Mouse (Mus musculus): ENCODE measurements around the gene Mtcl1. TPM values are rescaled to one million over a fixed set of nuclear protein-coding genes. Genes with fewer than 3 reads are reported as not detected.

Gene Mtcl1
- total RNA-seq, 1 experiment from 2014 or later = not detected

- ATAC-seq (ENCODE audit: extremely low read depth, insufficient number of reproducible peaks, low FRiP score, poor library complexity, severe bottlenecking) = no peak
These were observed 103.9 kb downstream of the Mtcl1 start for GRCm38 (mm10) chr17:66345680-66346079.

- ATAC-seq (ENCODE audit: extremely low read depth, insufficient number of reproducible peaks, low FRiP score, poor library complexity, severe bottlenecking) = no peak
These were observed 106.6 kb downstream of the Mtcl1 start for GRCm38 (mm10) chr17:66342932-66343331.

DNA sequence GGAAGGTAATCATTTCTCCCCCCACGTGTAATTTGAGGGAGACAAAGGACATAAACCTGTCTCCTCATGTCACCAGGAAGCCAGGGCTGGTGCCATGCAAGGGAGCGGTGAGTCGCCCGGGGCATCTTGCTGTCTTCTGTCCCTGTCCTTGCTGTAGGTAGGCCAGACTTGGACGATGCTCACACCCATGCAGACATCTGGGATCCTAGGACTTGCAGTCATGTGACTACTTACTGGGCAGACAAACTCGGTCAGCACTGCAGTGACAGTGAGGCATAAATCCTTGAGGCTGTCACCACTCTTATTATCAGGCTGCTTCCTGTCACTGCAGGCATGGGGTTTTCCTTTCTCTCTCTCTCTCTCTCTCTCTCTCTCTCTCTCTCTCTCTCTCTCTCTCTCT lies 107.9 kb downstream of the Mtcl1 start:
- ATAC-seq (ENCODE audit: extremely low read depth, insufficient number of reproducible peaks, low FRiP score, poor library complexity, severe bottlenecking) = no peak

GRCm38 (mm10) chr17:66340798-66341197 lies 108.8 kb downstream of the Mtcl1 start:
- no peak for ATAC-seq (ENCODE audit: extremely low read depth, insufficient number of reproducible peaks, low FRiP score, poor library complexity, severe bottlenecking)

- ATAC-seq (ENCODE audit: extremely low read depth, insufficient number of reproducible peaks, low FRiP score, poor library complexity, severe bottlenecking) = no peak
These were observed 111.6 kb downstream of the Mtcl1 start for GRCm38 (mm10) chr17:66337929-66338328.

DNA sequence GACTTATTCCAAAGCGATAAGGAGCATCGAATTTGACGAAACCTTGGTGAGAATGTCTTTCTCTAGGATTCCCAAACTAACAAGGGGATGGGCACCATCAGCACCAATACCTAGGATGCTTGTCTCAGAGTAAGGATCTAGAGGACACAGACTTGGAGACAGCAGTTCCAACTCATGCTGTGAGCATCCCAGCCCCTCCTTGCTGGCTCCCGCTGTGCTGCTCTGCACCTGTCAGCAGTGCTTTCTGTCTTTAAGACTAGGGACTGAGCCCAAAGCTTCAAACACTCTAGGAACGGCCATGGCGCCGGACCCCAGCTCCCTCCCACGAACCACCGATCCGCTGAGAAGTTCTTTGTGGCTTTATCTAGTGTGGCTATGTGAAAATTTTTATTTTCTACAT lies 114.0 kb downstream of the Mtcl1 start:
- no peak for ATAC-seq (ENCODE audit: extremely low read depth, insufficient number of reproducible peaks, low FRiP score, poor library complexity, severe bottlenecking)

GRCm38 (mm10) chr17:66334894-66335293 lies 114.7 kb downstream of the Mtcl1 start:
- no peak for ATAC-seq (ENCODE audit: extremely low read depth, insufficient number of reproducible peaks, low FRiP score, poor library complexity, severe bottlenecking)

DNA sequence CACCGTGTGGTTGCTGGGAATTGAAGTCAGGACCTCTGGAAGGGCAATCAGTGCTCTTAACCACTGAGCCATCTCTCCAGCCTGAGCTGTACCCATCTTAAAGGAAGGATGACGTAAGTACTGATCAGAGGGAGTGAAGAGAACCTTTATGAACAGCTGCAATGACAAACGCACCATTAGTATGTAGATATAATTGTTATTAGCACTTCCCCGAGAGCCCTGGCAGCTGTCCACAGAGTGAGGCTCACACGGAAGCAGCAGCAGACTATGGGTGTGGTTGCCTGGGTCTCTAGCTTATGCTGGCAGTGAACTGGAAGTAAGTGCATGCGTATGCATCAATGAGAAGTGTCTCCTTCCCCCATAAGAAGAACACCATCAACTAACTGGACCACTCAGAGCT lies 118.3 kb downstream of the Mtcl1 start:
- ATAC-seq (ENCODE audit: extremely low read depth, insufficient number of reproducible peaks, low FRiP score, poor library complexity, severe bottlenecking) = no peak

DNA sequence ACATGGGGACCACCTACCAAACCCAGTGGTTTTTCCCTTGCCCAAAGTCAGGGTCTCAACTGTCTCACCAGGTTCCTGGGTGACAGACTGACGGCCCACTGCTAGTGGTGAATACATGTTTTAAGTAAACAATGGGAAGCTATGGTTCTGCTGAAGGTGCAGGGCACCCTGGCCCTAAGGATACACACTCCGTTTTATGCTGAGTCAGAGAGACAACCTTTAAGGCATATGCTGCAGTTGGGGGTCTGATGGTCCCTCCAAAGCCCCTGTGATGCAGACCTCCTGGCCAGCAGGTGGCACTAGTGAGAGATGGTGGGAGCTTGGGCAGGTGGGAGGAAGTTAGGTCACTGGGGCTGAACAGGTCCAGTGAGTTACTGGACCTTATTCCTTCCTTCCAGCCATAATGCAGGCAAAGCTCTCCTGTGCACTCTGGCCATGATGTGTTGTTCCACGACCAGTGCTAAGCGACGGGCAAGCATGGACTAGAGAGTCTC lies 123.0 kb downstream of the Mtcl1 start:
- no peak for ATAC-seq (ENCODE audit: extremely low read depth, insufficient number of reproducible peaks, low FRiP score, poor library complexity, severe bottlenecking)

DNA sequence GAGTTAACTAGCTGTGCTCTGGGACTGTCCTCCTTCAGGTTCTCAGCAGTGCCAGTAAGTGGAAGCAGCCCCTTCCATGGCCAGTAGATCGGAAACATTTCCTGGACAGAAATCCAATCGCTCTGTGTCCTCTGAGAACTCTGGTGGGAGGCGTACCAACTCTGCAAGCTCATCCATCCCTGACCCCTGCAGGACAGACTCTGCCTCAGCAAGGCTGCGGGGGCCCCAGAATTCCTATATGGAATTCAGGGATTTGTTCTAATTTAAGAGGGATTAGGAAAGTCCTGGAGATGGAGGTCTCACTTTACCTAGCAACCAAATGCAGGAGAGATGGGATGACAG lies 123.4 kb downstream of the Mtcl1 start:
- no peak for ATAC-seq (ENCODE audit: extremely low read depth, insufficient number of reproducible peaks, low FRiP score, poor library complexity, severe bottlenecking)

- no peak for ATAC-seq (ENCODE audit: extremely low read depth, insufficient number of reproducible peaks, low FRiP score, poor library complexity, severe bottlenecking)
These were observed 123.9 kb downstream of the Mtcl1 start for GRCm38 (mm10) chr17:66325440-66326203.

DNA sequence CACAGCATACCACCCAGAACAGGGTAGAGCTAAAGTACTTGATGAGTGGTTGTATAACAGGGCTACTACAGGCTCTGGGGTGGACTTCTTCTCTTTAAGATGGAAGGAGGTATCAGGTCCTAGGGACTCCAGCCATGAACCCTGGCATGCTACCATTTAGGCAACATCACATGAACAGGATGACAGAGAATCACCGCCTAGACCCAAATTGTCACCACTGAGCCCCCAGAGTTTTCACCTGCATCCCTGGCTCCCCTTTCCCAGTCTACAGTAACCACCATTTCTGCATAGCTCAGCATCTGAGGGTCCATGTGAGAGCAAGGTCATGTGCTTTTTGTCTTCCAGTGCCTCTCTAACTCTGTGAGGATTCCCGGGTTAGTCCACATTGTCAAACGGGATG lies 124.7 kb downstream of the Mtcl1 start:
- ATAC-seq (ENCODE audit: extremely low read depth, insufficient number of reproducible peaks, low FRiP score, poor library complexity, severe bottlenecking) = no peak

- ATAC-seq (ENCODE audit: extremely low read depth, insufficient number of reproducible peaks, low FRiP score, poor library complexity, severe bottlenecking) = no peak
These were observed 126.8 kb downstream of the Mtcl1 start for GRCm38 (mm10) chr17:66322646-66323255.

DNA sequence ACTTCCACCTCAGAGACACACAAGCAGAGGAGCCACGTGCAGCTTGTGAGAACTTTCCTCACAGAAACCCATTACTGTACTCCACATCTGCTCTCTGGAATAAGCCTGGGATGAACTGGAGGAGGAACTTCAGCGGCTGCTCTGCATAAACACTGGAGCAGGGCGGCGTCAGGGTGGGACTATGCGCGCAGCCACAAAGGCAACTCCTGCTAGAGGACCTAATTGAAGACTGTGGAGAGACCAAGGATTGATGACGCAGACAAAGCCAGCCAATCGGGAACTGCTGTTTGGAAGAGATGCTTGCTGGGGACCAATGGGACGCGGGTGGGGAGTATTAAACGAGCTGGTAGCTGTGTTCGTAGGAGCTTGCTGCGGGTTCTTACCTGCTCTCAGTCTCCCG lies 127.6 kb downstream of the Mtcl1 start:
- ATAC-seq (ENCODE audit: extremely low read depth, insufficient number of reproducible peaks, low FRiP score, poor library complexity, severe bottlenecking) = no peak

- ATAC-seq (ENCODE audit: extremely low read depth, insufficient number of reproducible peaks, low FRiP score, poor library complexity, severe bottlenecking) = no peak
These were observed 128.7 kb downstream of the Mtcl1 start for GRCm38 (mm10) chr17:66320716-66321372.

GRCm38 (mm10) chr17:66318031-66318430 lies 131.5 kb downstream of the Mtcl1 start:
- no peak for ATAC-seq (ENCODE audit: extremely low read depth, insufficient number of reproducible peaks, low FRiP score, poor library complexity, severe bottlenecking)

DNA sequence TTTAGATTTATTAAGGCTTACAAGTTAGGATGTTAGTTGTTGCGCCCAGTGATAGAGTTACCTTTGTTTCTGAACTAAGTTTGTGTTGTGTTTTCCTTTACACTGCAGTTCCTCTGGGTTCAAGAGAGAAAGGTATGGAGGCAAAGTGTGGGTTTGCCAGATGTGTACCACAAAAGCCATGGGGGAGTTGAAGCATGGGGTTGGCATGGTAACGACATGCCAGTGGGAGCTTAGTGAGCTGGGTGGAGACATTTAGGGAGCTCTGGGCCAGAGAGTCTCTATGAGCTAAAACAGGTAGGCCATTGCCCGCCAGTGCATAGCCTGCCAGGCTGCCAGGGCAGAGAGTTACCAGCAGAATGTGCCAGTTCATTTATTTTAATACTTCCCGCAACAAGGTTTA lies 132.0 kb downstream of the Mtcl1 start:
- no peak for ATAC-seq (ENCODE audit: extremely low read depth, insufficient number of reproducible peaks, low FRiP score, poor library complexity, severe bottlenecking)

DNA sequence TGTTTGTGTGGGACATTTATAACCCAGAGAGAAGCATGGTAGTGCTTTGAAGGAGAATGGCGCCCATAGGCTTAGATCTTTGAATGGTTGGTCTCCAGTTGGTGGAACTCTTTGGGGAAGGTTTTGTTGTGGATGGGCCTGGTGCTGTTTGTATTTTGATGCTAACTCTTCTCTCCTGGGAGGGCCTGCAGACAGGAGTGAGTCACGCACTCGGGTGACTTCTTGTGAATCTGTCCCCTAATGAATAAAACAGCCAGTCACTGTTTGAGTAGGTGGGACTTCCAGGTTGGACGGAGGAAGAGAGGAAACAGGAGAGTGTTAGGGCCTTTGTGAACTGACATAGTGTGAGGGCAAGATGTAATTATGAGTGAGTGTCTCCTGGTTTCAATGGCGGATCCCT lies 132.4 kb downstream of the Mtcl1 start:
- no peak for ATAC-seq (ENCODE audit: extremely low read depth, insufficient number of reproducible peaks, low FRiP score, poor library complexity, severe bottlenecking)

- no peak for ATAC-seq (ENCODE audit: extremely low read depth, insufficient number of reproducible peaks, low FRiP score, poor library complexity, severe bottlenecking)
These were observed 134.1 kb downstream of the Mtcl1 start for GRCm38 (mm10) chr17:66315451-66315850.

Measured in neutrophil, adult 5-6 weeks (primary cell).